Mouse (Mus musculus) CH12.LX (cell line): ENCODE measurements around the gene Nbr1. TPM values are rescaled to one million over a fixed set of nuclear protein-coding genes. Genes with fewer than 3 reads are reported as not detected.

Experiments
- DNase-seq: peaks from one replicate; pipeline ENCODE4 v3.0.0-alpha.2; 2013; ENCODE audit errors: extremely low read depth
- H3K27ac ChIP-seq: 2 replicates; pipeline ENCODE4 v1.5.1; 2012; ENCODE audit warnings: low read depth, mild to moderate bottlenecking, control low read depth, moderate library complexity; ENCODE audit not compliant: insufficient read depth
- H3K27me3 ChIP-seq: replicated peaks from 2 replicates; pipeline ENCODE3; 2012; ENCODE audit warnings: inconsistent platforms
- H3K36me3 ChIP-seq, 2 experiments: replicated peaks in 1 of 2; 2 replicates each; pipeline versions ENCODE3 to v1.6.1; 2012; ENCODE audit warnings: inconsistent platforms in 1 of 2, low read length in 1 of 2, mild to moderate bottlenecking in 1 of 2, mixed read lengths in 1 of 2, moderate library complexity in 1 of 2; ENCODE audit not compliant: control insufficient read depth in 1 of 2, insufficient read depth in 1 of 2
- H3K4me1 ChIP-seq, 2 experiments: 2 replicates each; pipeline ENCODE4 v1.6.1; 2012; ENCODE audit warnings: inconsistent platforms in 1 of 2, moderate library complexity in 1 of 2; ENCODE audit not compliant: insufficient read depth in 2 of 2, control insufficient read depth in 1 of 2
- H3K4me2 ChIP-seq: 2 replicates; pipeline ENCODE4 v1.6.1; 2012; ENCODE audit warnings: low read depth, mild to moderate bottlenecking, control low read depth; ENCODE audit not compliant: poor library complexity, insufficient read depth, severe bottlenecking
- H3K4me3 ChIP-seq, 3 experiments: fragments of 150-350 bp in 1 of 3; sonication (generic) in 1 of 3; replicated peaks in 1 of 3; 2 replicates each; pipeline versions ENCODE3 to v1.5.1; 2011 to 2012; ENCODE audit warnings: low read depth in 2 of 3, low read length in 2 of 3, mild to moderate bottlenecking in 2 of 3, moderate library complexity in 2 of 3, control low read depth in 1 of 3, improper control_type of control experiment in 1 of 3, inconsistent platforms in 1 of 3, mixed read lengths in 1 of 3; ENCODE audit not compliant: poor library complexity in 1 of 3
- H3K79me2 ChIP-seq: replicated peaks from 2 replicates; pipeline ENCODE4 v1.6.1; 2012; ENCODE audit warnings: mild to moderate bottlenecking, moderate library complexity; ENCODE audit not compliant: control insufficient read depth, poor library complexity, insufficient read depth, severe bottlenecking; ENCODE audit errors: extremely low read depth
- H3K9ac ChIP-seq: 2 replicates; pipeline ENCODE4 v1.6.1; 2012; ENCODE audit warnings: low read depth, mild to moderate bottlenecking, control low read depth, moderate library complexity; ENCODE audit not compliant: insufficient read depth
- H3K9me3 ChIP-seq: replicated peaks from 2 replicates; pipeline ENCODE3; 2012; ENCODE audit warnings: low read length, inconsistent platforms, mixed read lengths
- BHLHE40 ChIP-seq: IDR thresholded peaks from 2 replicates; pipeline ENCODE4 v1.6.1; 2011; ENCODE audit warnings: mild to moderate bottlenecking, low read depth, low read length, improper control_type of control experiment
- E2F4 ChIP-seq: IDR thresholded peaks from 2 replicates; pipeline ENCODE4 v1.6.1; 2011; ENCODE audit warnings: low read depth, low read length, improper control_type of control experiment; ENCODE audit not compliant: insufficient replicate concordance
- HCFC1 ChIP-seq: IDR thresholded peaks from 2 replicates; pipeline ENCODE4 v1.6.1; 2012; ENCODE audit warnings: low read depth, mild to moderate bottlenecking, inconsistent platforms, low read length, improper control_type of control experiment
- JUND ChIP-seq: conservative IDR thresholded peaks from 2 replicates; pipeline ENCODE4 v1.6.1; 2011; ENCODE audit warnings: low read depth, low read length, improper control_type of control experiment
- KAT2A ChIP-seq: IDR thresholded peaks from 2 replicates; pipeline ENCODE4 v1.6.1; 2012; ENCODE audit warnings: low read length, improper control_type of control experiment, inconsistent platforms; ENCODE audit not compliant: insufficient replicate concordance
- MAX ChIP-seq: IDR thresholded peaks from 2 replicates; pipeline ENCODE4 v1.6.1; 2011; ENCODE audit warnings: low read length, improper control_type of control experiment
- MAZ ChIP-seq: IDR thresholded peaks from 2 replicates; pipeline ENCODE4 v1.6.1; 2012; ENCODE audit warnings: low read depth, mild to moderate bottlenecking, inconsistent platforms, low read length, improper control_type of control experiment, moderate library complexity
- MEF2A ChIP-seq: IDR thresholded peaks from 2 replicates; pipeline ENCODE4 v1.6.1; 2014; ENCODE audit warnings: low read depth, mild to moderate bottlenecking, inconsistent platforms, low read length, improper control_type of control experiment, borderline replicate concordance
- MXI1 ChIP-seq: IDR thresholded peaks from 2 replicates; pipeline ENCODE4 v1.6.1; 2011; ENCODE audit warnings: mild to moderate bottlenecking, low read depth, low read length, improper control_type of control experiment
- RAD21 ChIP-seq: IDR thresholded peaks from 2 replicates; pipeline ENCODE4 v1.6.1; 2011; ENCODE audit warnings: low read depth, mild to moderate bottlenecking, low read length, improper control_type of control experiment, moderate library complexity
- SIN3A ChIP-seq: IDR thresholded peaks from 2 replicates; pipeline ENCODE4 v1.6.1; 2012; ENCODE audit warnings: low read length, improper control_type of control experiment, inconsistent platforms
- TCF12 ChIP-seq: IDR thresholded peaks from 2 replicates; pipeline ENCODE4 v1.6.1; 2014; ENCODE audit warnings: low read depth, mild to moderate bottlenecking, inconsistent platforms, low read length, improper control_type of control experiment
- USF1 ChIP-seq: IDR thresholded peaks from 2 replicates; pipeline ENCODE4 v1.6.1; 2014; ENCODE audit warnings: low read depth, mild to moderate bottlenecking, inconsistent platforms, low read length, improper control_type of control experiment
- USF2 ChIP-seq: conservative IDR thresholded peaks from 2 replicates; pipeline ENCODE4 v1.6.1; 2011; ENCODE audit warnings: low read depth, low read length, improper control_type of control experiment
- ZKSCAN1 ChIP-seq: IDR thresholded peaks from 2 replicates; pipeline ENCODE4 v1.6.1; 2012; ENCODE audit warnings: low read depth, inconsistent platforms, low read length, improper control_type of control experiment, borderline replicate concordance
- ZMIZ1 ChIP-seq: IDR thresholded peaks from 2 replicates; pipeline ENCODE4 v1.6.1; 2012; ENCODE audit warnings: low read depth, mild to moderate bottlenecking, inconsistent platforms, low read length, improper control_type of control experiment
- dilution Hi-C: fragments of 300-500 bp; cut with MboI; formaldehyde crosslinking; loops from 2 replicates; pipeline ENCODE4 v1.14.3; 2020; ENCODE audit warnings: low sequenced_read_pairs; ENCODE audit not compliant: extremely low pct_unique_long_range_greater_than_20kb, extremely low pct_ligation_motif_present
- in situ Hi-C: fragments of 300-500 bp; cut with MboI; formaldehyde crosslinking; loops from 3 replicates; pipeline ENCODE4 v1.14.3; 2019; ENCODE audit warnings: low sequenced_read_pairs, low pct_ligation_motif_present, low pct_unique_long_range_greater_than_20kb, mixed read lengths
- polyA plus RNA-seq: library from polyadenylated mRNA; unstranded; fragments of >175 nt; gene quantifications from 2 replicates; pipeline ENCODE4 v1.2.1, GENCODE M21; 2012; ENCODE audit warnings: low read depth; ENCODE audit not compliant: insufficient read length
- total RNA-seq, 2 experiments: library from RNA; depleted of rRNA; stranded (reverse); fragments of 300-350 nt in 1 of 2; fragments of >200 nt in 1 of 2; gene quantifications; 2 replicates each; pipeline ENCODE4 v1.2.3; 2012 to 2014

Nbr1 gene
- total and polyA plus RNA-seq, 3 experiments = 44.8 to 52.2 (median 48.3) TPM

DNA sequence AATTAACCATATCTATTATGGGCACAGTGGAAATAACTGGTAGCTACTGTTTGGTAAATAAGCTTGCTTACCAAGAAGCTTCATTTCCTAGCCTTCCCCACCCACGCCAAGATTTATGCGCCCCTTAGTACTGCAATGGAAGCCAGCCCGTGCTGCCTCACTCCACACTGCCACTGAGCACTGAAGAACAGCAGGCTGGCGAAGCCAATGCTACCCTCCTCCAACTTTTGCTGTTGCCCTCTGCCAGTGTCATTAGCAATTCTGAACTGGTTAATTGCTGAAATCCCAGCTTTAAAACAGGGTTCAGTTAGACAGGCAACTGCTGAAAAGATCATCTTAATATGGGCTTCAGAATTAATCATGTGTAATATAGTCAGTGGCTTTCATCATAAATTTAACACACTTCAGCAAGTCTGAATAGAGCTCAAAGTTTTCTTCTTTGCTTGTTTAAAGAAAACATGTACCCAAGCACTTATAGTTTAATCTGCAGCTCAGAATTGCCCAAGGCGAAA is 45.6 kb upstream of the Nbr1 start:
- Histone ChIP-seq H3K4me3 (no peak overlapping the region), H3K9ac (no peak overlapping the region), H3K4me2 (no peak overlapping the region), H3K79me2 (no peaks in the 10 kb centered on the region), H3K27me3 (no peaks in the 10 kb centered on the region), H3K4me1 (0 out of 4 replicates have a peak, but pooled peaks cover 0 to 2% of the 10 kb centered on the region in 2 experiments), H3K36me3 (peaks cover 64 to 90% of the 10 kb centered on the region in 2 experiments), H3K27ac (no peak overlapping the region), H3K9me3 (no peaks in the 10 kb centered on the region)
- TF ChIP-seq ZMIZ1 (no peak), TCF12 (no peak), MXI1 (no peak), ZKSCAN1 (no peak), E2F4 (no peak), MAX (no peak), USF1 (no peak), BHLHE40 (no peak), SIN3A (no peak), JUND (no peak), KAT2A (no peak), USF2 (no peak), MAZ (no peak), RAD21 (no peak), MEF2A (no peak)
- no peak for DNase-seq
- dilution Hi-C loops = no loop called here
- in situ Hi-C loops = no loop called here

DNA sequence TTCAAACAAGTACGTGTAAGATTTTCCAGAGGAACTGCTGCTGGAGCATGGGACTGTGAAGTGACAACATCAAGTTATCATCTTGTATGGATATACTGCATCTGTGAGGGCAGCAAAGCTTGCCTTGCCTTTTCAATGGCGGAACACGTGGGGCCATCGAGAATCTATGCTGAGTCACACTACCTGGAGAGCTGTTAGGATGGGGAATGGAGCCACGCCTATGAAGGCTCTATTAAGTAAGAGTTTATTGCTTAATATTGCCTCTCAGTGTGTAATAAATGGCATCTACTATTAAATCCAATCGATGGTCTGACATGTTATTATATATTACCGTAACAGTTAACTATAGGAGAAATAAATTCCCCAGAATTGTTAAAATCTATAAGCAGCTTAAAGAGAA is 44.9 kb upstream of the Nbr1 start:
- DNase-seq = no peak
- no peaks in the 10 kb centered on the region for H3K79me2 ChIP-seq

More for the DNA sequence above, 44.9 kb upstream of the Nbr1 start:
- no peak overlapping the region for H3K4me3 ChIP-seq
- no peak overlapping the region for H3K9ac ChIP-seq
- H3K27me3 ChIP-seq = no peaks in the 10 kb centered on the region
- dilution Hi-C loops (no loop called here), in situ Hi-C loops (no loop called here)
- H3K36me3 ChIP-seq = peaks cover 62 to 89% of the 10 kb centered on the region in 2 experiments
- no peaks in the 10 kb centered on the region for H3K9me3 ChIP-seq
- no peak overlapping the region for H3K4me2 ChIP-seq
- TF ChIP-seq HCFC1 = no peak
- no peak for TF ChIP-seq KAT2A
- TF ChIP-seq MAX = no peak
- 0 out of 4 replicates have a peak, but pooled peaks cover 0 to 2% of the 10 kb centered on the region in 2 experiments for H3K4me1 ChIP-seq
- H3K27ac ChIP-seq = no peak overlapping the region
